Mouse (Mus musculus) mature B cell (primary cell): ENCODE results near the gene Kcnh5.

ENCODE experiments used
- in situ Hi-C: fragments of 300-500 bp; cut with MboI; formaldehyde crosslinking; loops from 2 replicates; pipeline ENCODE4 v1.14.3; 2019

Gene Kcnh5

DNA sequence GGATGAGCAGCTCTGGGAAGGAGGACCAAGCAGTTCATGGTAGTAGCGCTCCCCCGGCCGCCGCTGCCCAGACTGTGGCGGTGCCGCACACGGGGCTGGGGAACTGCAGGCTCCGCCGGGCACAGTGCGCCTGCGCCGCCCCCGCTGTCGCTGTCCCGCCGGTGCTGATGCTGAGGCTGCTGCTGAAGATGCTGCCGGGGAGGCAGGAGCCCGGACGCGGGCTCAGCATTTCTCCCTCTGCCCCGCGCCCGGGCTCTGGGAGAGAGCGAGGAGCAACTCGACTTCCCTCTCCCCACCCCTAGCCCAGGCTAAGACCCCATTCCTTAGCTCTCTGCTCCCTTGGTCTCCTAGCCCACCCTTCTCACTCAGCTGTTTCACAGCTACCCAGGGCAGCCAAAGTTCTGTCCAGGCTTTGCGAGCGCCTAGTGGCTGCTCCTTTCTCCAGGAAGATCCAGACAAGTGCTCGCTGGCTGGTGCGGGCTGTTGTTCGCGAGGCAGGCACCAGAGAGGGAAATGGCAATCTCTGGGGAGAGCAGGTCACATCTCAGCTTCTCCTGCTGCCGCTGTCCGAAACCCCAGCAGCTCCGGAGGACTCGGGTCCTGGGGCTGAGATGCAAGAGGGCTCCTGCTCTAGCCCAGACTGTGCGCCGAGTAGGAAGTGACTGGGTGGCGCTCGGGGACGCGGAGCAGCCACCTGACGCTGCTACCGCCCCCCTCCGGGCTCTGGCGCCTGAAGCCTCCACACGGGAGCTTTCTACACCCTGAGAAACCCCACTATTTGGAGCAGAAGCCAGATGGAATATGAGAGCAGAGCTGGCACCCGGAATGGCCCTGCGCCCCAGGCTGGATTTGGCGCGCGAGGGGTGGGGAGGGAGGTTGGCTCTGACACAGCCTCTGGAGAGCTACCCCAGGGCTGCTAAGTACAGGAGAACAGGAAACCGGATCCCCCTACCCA is at the start of gene Kcnh5:
Gene Kcnh5 (minus strand): TSS at position 642 of the 955 bp plus-strand sequence.
- in situ Hi-C loops: no loop called here

- in situ Hi-C loops: no loop called here
These were observed 46.8 kb upstream of the Kcnh5 start for GRCm38 (mm10) chr12:75223966-75224365.

DNA sequence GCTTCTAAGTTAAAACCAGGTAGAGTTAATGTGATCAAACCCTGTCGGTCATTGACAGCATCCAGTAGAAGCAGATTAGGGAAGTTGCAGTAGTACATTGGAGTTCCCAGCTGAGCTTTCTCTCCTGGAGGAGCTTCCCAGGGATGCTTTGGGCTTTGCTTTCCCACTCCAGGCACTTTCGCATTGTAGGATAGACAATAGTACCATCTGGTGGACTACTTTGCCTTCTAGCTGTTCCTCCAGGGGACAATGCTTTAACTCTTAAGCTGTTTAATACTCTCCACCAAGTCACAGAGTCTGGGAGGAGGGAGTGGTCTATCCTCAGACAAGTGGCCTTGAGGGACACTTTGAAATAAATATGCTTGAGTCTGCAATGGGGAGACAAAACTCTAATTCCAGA is 12.3 kb upstream of the Kcnh5 start:
- in situ Hi-C loops: no loop called here

DNA sequence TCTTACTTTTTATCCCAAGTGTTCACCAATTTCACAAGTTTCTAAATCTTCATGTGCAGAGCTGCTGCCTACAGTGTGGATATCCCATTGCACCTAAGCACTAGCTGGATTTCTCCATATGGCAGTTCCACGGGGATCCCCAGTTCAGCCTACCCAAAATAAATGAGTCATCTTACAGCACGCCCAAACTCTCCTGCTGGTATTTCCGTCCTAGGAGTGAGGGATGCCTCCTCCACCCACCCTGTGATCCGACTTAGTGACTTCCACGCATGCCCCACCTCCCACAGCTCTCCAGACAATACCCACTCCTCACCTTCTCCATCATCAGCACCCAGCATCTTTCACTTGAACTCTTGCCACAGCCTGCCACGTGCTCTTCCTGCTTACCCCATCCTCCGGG is 5.5 kb upstream of the Kcnh5 start:
- in situ Hi-C loops: no loop called here

- in situ Hi-C loops: no loop called here
These were observed 2.4 kb upstream of the Kcnh5 start for GRCm38 (mm10) chr12:75179491-75179890.

- in situ Hi-C loops: no loop called here
These were observed 506 bp upstream of the Kcnh5 start for GRCm38 (mm10) chr12:75177646-75178030.

DNA sequence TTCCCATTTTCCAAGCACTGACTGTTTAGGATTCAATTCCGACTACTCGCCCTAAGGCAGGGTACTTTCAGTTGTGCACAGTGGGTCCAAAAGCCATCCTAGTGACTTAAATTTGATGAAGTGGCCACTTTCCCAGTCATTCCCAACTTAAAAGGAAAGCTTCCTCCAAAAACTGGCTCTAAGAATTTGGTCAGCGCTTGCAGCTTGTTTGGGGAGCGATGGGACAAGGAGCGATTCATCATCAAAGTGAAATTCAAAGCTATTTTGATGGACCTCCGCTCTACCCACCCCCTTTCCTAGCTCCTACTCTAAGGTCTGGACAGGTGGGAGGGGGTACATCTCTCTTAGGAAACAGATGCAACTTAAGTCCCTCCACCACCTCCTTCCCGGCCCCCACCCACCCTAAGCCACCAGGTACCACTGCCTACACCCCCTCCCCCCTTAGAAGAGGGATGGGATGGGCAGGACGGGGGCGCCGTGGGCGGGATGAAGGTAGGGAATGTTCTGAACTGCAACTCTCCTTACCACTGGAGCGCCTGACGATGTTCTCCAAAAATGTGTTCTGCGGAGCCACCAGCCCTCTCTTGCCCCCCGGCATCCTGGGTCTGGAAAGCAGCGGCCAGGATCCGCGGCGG is 1.1 kb downstream of the Kcnh5 start:
- in situ Hi-C loops: no loop called here

- in situ Hi-C loops: no loop called here
These were observed 6.2 kb downstream of the Kcnh5 start for GRCm38 (mm10) chr12:75170970-75171369.

GRCm38 (mm10) chr12:75153076-75153568 is 24.0 kb downstream of the Kcnh5 start:
- in situ Hi-C loops: no loop called here

DNA sequence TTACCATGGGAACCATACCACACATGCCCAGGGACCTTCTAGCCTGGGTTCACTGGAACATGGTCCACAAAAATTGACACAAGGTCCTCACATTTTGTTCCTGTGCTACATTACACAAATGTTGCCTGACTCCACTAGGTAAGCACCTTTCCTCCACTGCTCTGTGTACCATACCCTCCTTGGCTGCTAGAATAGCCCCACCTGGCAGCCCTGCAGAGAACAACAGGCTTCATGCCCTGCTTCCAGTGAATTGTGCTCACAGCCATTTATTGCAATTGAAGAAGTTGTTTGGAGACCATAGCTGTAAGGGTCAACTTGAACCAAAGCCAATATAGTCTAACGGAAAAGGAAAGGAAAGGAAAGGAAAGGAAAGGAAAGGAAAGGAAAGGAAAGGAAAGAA is 37.3 kb downstream of the Kcnh5 start:
- in situ Hi-C loops: no loop called here

DNA sequence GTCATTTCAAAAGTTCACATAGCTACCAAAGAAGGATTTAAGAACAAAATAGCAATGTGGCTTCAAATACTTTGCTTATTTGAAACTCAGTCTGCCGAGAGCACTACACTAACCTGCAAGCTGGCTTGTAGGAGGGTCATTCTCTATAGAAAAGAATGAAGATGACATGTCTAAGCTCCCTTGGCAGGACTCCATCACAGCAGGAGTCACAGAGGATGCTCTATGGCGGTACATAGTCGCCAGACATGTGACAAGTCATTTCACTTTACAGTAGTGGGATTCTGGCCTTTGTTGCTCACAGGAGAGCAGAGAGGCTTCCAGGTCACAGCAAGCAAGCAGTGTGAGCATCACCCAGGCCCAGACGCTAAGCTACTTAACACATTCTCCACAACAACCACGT is 85.2 kb downstream of the Kcnh5 start:
- in situ Hi-C loops: no loop called here

DNA sequence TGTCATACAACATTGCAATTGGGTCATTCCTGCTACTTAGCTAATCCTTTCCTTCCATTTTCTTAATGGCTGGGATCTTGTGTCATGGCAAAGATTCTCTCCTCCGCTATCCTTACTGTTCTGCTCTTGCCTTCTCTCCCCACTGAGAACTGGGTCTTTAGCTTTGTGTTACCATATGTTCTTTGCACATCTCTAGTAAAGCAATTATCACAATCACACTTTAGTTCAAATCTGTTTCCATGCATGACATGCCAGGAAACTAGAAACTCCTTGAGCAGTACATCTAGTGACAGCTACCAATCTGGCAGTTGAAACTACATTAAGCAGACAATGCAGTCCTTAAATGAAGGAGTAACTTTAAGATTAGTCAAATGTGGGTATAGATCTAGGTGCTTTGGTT is 86.2 kb downstream of the Kcnh5 start:
- in situ Hi-C loops: no loop called here

- in situ Hi-C loops: no loop called here
These were observed 100.0 kb downstream of the Kcnh5 start for GRCm38 (mm10) chr12:75077175-75077574.

DNA sequence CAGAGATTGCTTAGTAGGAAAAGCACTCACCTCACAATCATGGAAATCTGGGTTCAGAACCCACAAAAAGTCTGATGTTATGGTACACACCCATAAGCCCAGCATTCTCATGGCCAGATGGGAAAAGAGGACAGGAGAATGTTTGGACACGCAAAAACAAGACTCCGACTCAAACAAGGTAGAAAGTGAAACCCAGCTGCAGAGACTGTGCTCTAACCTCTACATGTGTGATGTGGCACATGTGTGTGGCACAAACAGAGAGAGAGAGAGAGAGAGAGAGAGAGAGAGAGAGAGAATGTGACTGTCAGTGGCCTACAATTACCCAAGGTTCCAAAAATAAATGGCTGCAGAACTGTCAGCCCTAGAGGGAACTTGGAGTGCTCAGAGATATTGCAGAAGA is 106.1 kb downstream of the Kcnh5 start:
- in situ Hi-C loops: no loop called here

- in situ Hi-C loops: no loop called here
These were observed 114.6 kb downstream of the Kcnh5 start for GRCm38 (mm10) chr12:75062571-75062970.

DNA sequence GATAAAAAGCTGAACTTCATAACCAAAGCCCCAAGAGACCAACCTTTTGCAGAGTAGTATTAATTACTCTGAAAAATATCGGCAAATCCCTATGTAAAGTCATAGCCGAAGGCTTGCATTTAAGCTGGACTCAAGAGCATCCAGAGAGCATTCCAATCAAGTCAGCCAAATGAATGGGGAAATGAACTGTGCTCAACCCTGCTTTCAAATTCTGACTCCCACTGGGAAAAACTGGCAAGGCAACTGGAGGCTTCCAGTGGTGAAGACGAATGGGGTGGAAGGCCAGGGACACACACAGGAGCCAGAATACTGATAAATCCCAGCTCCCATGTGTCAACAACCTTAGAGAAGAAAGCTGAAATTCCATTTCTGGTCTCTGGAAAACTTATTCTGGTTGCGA is 115.4 kb downstream of the Kcnh5 start:
- in situ Hi-C loops: no loop called here

GRCm38 (mm10) chr12:75053731-75054130 is 123.4 kb downstream of the Kcnh5 start:
- in situ Hi-C loops: no loop called here

DNA sequence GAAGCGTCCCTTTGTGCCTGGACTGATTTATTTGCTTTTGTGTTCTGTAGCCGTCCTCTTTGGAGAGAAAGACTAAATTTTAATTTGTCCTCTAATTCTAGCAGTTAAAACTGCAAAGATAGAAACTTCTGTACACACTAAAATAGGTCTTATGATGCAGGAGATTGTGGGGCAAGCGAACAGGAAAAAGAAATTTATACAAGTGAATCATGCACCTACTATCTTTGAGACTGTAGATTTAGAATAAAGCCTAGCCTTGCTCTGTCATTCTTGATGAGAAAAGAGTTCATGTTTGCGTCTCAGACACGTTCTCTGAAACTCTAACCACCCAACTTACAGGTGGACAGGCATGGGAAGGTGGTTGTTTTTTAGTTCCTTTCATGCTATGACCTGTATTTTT is 140.4 kb downstream of the Kcnh5 start:
- in situ Hi-C loops: no loop called here

GRCm38 (mm10) chr12:75031970-75032864 is 144.9 kb downstream of the Kcnh5 start:
- in situ Hi-C loops: no loop called here

DNA sequence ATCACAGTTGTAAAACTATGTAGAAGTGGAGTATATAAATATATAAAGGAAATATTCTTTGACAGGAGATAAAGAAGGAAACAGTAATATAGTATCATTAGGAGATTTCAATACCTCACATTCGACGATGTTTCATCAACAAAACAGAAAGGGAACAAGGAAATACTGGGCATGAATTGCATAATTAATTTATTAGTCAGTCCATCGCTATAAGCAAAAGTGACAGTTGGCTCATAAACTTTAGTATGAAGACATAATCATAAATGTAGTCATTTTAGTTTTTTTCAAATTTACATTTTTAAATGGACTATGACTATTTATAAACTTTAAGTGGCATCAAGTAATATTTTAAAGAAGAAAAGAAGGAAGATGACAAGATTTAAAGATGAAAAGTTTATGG is 205.9 kb downstream of the Kcnh5 start:
- in situ Hi-C loops: no loop called here

GRCm38 (mm10) chr12:74969420-74969819 is 207.7 kb downstream of the Kcnh5 start:
- in situ Hi-C loops: no loop called here

GRCm38 (mm10) chr12:74966266-74966665 is 210.9 kb downstream of the Kcnh5 start:
- in situ Hi-C loops: no loop called here
